Mouse (Mus musculus) monocyte, adult 5-6 weeks (primary cell): Measurements from ENCODE around the gene Traf3ip3. TPM values are rescaled to one million over a fixed set of nuclear protein-coding genes. Genes with fewer than 3 reads are reported as not detected.
A peak's percentile ranks its signal among the peaks of the same experiment; 100 is the strongest.

Experiments used
- ATAC-seq: fragments of 153-309, 156-312 bp; replicated peaks from 2 replicates; pipeline ENCODE4 v1.8.0; 2017; ENCODE audit warnings: mild to moderate bottlenecking; ENCODE audit not compliant: low TSS enrichment, insufficient number of reproducible peaks, severe bottlenecking, poor library complexity, low FRiP score
- total RNA-seq: library from RNA; stranded (forward); fragments of 200-1000, 200-491, 200-594 nt; gene quantifications from 3 replicates; pipeline ENCODE4 v1.2.3, GENCODE M21; 2017

The Traf3ip3 gene
- total RNA-seq, 1 experiment from 2014 or later, result 228 TPM

DNA sequence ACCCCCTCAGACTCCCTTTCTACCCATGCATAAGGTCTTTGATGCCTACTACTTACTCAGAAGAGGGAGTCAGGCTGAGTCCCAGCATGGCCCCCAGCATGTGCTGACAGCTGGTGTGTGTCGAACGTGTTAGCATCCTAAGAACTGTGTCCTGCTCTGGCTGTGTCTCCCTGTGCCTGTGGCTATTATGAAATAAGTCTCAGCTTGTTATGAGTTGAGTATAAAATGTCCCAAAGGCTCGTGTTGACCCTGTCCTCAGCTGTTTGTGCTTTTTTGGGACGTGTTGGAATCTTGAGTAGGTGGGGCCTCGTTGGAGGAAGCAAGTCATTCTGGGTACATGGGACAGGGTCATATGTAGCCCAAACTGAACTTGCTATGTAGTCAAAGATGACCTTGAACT, 12.6 kb upstream of the Traf3ip3 start:
- ATAC-seq, result no peak

DNA sequence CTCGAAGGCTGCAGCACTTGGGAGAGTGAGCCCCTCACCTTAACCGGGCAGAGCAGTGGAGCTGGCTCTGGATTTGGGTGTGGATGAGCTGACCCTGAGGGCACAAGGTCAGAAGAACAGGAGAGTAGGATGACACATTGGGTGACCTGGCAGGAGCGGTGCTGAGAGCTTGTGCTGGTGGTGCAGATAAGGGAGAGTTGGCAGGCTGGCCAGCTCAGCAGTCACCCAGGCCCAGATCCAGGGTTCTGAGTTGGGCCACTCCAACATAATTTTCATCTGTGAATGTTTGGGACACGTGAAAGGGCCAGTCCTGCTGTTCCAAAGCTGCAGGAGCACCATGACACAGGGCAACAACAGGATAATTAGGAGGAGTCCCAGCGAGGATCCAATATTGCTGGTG, 9.9 kb upstream of the Traf3ip3 start:
- no peak for ATAC-seq

DNA sequence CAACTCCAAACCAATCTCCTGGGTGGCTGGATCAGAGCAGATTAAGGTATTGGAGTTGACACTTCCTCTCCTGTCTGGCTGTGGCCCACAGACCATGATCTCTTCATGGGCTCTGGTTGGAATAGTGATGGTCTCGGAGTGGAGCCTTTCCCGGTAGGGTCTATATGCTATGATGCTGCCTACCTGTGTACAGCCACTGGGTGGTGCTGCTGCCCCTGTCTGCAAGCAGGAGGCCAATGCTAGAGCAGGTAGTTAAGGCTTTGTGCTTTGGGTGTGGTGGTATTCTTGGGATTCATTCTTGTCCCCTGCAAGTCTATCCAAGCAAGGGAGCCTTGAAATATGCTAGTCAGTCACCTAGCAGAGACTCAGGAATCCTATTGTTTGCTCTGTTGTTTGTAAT, 6.7 kb upstream of the Traf3ip3 start:
- peak; percentile 80 for ATAC-seq

DNA sequence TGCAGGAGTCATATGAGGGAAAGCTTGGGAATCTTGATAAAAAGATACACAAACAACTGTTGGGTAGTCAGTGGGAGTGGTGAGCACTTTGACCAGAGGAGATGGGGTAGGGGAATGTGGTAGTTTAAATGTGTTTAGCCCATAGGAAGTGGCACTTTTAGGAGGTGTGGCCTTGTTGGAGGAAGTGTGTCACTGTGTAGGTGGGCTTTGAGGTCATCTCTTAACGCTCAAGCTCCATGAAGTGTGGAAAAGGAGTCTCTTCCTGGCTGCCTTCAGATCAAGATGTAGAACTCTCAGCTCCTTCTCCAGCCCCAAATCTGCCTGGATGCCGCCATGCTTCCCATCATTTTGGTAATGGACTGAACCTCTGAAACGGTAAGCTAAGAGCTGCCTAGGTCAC, 6.0 kb upstream of the Traf3ip3 start, which contains the start of gene Lamb3:
Gene Lamb3, plus strand, starts transcription at position 197 of the 400 bp plus-strand sequence.
- no peak for ATAC-seq

DNA sequence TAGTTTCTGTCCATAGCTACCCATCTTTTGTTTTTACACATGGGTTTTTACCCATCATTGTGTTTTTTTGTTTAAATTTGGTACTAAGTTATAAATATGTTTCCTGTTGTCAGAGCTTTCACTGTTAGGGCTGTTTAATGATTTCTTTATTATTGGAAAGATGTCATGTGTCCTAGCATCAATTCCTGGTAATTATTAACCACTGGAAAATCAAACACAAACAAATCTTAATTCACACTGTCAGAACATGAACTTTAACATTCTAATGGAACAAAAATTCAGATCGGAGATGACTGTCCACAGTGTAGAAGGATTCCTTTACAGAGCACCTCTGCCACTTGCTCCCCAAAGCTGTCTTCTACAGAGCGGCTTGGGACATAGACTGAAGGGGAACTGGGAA, 3.9 kb upstream of the Traf3ip3 start:
- ATAC-seq, result no peak

DNA sequence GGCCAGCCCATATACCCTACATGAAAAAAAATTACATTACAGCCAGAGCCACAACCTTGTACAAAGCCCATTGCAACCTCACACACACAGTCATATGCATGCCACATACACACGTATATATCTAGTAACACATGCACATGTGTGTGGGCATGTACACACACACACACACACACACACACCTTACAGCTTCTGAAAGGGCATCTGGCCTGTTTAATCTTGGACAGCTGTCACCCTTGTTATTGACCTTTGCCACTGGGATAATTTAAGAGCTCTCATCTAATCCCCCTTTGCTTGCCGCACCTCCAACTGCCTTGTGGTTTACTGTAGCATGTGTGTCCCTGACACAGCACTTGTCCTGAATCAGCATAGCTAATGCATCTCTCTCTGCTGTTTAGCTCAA, 2.3 kb upstream of the Traf3ip3 start:
- no peak for ATAC-seq

DNA sequence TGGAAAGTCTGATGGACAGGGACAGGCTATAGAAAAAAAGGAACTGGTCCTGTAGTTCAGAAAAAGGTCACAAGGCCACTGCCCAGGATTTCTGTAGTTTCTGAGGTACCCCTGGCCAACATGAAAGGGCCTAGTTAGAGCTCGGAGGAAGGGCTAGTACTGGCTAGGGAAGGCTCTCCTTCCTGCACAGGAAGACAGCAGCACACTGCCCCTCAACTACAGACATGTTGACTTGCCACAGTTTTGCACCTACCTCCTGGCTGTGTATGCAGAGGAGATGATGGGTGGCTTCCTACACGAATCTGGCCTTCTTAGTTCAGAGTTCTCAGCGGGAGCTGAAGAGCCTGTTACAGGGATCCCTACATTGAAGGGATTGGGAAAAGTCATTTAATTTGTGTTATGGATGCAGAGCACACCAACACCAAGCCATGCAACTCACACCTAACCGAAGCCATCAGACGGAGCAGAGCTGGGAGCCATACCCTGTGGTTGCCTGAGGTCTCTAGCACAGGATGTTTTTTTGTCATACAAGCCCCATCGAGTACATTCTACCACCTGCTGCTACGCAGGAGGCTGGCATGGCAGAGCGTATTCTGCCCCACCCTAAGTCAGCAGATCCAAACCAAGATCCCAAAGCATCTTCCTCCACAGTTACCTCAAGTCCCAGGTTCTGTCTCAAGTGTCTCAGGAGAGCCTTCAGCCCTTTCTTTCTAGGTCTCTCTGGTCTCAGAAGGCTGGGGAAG, 692 bp downstream of the Traf3ip3 start:
- peak; percentile 24 for ATAC-seq

DNA sequence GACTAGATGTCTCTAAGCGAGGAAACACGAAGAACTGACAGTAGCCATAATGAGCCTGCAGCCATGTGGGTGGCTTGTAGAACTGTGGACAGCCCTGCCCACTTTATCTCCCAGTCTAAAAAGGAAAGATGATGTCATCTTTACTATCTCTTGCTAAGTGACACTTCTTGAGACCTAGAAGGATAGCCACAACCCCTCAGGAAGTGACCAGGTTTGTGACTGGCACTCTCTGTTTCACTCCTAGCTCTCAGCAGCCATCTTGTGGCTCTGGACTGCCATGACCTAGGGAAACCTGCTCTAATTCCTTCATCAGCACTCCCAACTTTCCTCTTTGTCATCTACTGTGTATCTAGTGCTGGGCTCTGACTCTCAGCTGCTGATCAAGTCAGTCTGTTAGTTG, 3.2 kb downstream of the Traf3ip3 start:
- 0 out of 2 replicates have a peak, but pooled peaks have one; percentile 6 for ATAC-seq

DNA sequence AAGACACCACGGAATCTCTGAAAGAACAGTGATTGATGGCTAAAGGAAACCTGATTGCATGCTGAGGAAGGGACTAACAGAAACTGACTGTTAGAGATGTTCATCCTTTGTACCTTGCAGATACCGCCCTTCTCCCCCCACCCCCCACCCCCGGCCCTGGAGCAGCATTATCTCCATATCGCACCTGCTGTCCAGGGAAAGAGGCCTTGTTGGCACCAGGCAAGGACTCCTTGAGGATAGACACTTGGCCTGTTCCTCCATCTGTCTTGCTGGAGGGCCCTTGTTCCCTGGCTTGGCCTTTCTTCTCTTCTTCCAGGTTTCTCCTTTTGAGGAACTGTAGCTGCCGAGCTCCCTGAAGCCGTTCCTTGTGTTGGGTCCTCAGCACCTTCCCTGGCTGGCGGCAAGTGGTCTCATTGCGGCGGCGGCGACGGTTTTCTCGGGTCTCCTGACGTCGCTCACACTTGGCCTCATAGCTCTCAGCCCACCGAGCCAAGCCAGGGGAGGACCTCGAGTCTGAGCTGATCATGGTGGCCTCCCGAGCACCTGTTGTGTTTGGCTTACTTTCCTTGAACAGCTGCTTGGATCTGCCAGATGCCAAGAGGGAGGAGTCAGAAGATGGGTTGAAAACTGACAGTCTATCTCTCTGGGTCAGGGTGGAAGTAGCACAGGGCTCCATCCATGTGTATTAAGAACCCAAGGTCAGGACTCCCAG, 3.9 kb downstream of the Traf3ip3 start:
- no peak for ATAC-seq

DNA sequence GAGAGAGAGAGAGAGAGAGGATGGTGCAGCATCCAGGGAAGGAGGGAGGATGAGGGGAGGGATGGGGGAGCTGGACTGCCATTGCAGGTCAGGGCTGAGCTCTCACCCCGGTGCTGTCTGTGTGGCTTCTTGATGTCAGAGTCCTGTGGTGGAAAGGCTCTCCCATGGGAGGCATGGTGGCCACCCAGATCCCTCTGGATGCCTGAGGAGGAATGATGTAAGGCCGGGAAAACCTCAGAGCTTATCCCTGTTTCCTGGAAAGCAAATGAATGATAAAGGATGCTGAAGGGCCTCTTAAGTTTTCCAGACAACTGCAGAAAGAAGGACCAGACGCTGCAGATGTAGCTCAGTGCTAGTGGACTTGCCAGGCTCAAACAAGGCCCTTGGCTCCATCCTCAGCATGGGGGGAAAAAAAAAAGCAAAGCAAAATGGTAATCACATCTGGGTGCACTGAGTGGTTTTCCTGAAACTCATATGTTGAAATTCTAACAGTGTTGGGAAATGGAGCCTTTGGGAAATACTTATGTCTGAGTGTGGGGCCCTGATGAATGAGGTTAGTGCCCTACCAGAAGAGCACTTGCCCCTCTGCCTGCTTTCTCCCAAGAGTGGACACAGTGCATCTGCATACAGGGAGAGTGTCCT, 6.2 kb downstream of the Traf3ip3 start:
- no peak for ATAC-seq

DNA sequence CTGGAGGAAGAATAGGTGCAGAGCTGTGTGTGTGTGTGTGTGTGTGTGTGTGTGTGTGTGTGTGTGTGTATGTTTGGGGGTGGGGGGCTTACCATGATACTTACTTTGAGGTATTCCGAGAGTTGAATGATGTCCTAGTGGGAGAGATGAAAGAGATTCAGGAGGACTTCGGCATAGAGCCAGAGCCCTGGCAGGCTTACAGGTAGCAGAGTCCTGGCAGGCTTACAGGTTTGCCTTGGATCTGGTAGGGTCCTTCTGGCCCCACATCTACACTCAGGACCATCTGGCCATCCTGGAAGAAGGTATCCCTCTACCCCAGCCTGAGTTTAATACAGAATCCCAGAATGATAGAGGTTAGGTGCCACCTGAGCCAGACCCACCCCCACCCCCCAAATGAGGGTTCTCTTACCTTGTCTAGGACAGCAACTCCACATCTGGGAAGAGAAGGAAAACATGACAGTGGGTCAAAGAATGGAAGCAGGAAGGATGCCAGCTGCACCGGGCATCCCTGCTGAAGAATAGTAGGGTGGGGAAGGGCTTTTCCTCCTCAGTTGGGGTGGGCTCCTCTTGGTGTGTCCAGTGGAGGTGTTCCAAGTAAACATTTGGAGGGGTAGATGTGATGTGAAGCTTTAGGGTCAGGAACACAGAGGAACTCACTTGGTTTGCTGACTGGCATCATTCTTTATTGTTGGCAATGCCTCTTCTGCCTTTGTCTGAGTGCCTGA, 6.9 kb downstream of the Traf3ip3 start:
- no peak for ATAC-seq

DNA sequence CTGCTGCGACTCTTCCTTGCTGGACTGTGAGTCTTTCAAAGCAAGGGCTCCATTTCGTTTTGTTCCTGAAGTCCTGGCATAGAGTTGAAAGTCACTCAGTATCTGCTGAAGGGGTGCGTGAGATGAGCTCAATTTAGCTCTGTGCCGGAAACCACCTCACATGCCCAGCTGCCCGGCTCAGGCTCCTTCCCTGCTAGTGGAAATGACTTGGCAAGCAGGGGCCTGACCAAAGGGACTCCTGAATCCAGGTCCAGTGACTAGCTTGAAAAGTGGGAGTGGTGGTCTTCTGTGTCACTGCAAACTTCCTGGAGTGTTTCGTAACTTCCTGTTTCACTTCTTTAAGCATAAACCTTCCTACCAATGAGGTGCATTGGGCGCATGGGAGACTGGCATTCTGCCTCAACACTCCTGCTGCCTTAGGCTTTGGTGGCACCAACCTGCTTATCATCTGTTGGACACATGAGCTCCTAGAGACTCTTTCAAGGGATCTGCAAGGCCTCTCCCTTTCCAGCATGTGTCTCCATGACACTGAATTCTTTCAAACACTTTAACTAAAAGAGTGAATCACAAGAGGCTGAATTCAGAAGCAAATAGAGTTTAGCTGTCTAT, 9.7 kb downstream of the Traf3ip3 start:
- ATAC-seq, result peak; percentile 57

DNA sequence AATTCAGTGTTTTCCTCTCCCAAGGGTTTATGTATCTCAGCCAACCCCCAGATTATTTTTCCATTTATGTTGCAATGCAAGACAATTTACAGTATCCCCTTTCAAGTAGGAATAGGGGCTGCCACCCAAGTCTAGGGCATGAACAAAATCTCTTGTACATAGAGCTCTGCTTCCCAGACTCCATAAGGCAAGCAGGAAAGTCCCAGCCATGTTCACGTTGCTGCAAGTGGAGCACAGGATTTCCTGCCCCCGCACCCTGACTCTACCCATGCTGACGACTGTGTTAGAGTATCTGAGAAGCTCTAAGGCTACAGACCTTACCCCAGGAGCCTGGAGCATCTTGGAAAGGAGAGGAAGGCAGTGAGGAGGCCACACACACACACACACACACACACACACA, 11.7 kb downstream of the Traf3ip3 start:
- no peak for ATAC-seq

DNA sequence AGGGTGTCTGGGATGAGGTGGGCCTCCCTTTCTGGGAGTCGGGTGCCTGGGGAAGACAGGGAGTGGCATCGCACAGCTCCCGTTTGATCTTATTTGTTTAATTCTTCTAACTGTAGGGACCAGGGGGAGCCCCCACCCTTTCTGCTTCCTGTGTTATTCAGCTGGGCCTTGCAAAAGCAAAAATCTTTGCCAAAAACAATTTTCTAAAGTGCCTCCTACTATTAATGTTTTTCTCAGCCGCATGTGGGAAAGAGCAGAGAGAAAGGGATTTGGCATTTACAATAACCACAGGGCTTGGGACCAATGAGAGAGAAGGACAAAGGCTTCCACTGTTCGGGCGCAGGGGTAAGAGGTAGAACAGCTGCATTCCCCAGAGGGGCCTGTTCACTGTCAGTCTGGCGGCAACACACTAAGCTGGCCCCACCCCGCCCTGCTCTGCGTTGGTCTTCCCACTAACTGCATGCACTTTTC, 12.3 kb downstream of the Traf3ip3 start:
- ATAC-seq, result no peak

DNA sequence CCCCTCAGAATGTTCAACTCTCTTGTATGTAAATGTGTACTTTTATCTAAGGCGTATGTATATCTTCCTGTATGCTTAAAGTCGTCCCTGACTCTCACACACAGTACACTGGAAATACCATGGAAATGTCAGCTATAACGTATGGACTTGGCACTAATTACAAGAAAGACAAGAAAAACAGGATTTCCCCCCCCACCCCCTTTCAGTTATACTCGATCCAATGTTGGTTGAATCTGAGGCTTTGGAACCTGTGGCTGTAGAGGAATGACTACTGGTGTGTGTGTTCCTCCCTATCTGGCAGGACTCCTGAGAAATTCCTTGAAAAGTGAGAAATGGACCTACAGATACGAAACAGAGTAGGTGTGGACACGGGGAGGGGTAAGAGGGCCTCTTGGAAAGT, 13.2 kb downstream of the Traf3ip3 start:
- ATAC-seq, result no peak

DNA sequence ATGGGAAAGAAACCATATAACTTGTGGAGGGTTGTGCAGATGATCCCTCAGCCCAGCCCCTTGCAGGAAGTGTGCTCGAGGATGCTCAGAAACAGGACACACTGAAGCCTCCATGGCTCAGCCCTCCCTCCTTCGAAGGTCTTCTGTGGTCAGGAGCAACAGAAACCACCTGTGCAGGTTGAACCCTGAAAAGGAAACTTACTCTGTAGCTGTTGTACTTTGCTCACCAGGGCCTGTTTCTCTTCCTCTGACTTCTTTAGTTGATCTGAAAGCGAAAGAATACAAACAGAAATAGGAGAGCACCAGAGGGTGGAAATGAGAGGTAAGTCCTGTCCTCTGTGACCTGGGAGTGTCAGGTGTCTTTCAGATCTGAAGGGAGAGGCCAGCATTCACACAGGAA, 20.4 kb downstream of the Traf3ip3 start:
- ATAC-seq, result no peak

DNA sequence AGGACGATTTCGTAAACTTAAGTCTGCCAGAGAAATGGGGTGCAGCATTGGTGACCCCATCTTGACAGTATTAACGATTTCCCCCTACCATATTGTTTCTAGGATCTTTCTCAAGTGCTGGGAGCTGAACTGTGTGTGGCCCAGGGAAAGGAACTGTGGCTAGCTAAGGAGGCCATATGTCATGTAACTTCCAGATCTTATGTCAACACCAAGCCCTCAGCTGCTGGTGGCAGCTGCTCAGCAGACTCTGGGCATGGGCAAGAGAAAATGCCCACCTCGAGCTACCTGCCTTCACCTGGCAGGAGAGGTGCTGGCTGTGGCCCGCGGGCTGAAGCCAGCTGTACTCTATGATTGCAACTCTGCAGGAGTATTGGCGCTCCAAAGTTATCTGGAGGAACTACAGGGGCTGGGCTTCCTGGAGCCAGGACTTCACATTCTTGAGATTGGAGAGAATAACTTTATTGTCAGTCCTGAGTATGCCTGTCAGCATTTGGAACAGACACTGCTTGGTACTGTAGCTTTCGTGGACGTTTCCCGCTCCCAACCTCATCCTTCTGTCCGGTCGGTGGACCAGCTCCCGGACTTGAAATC, 27.3 kb downstream of the Traf3ip3 start:
- no peak for ATAC-seq

DNA sequence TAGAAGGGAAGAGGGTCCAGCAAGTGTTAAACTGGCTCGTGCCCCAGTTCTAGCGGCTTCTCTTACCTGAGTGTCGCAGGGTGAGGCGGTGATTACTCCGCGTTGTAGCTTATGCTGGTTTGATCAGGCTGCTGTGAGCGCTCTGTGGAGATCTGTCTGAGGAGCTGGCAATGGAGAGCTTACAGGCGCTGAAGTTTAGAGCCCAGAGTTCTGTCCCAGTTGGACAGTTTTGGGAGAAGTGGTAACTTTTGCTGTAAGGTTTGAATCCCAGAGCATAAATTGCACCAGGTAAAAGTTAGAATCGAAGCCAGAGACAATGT, 27.7 kb downstream of the Traf3ip3 start:
- ATAC-seq, result no peak
